Mouse (Mus musculus) cerebellum, postnatal 10 days (tissue): ENCODE results near the gene Olfr600.
"Not testable (repeated sequence)": the region's sequence is repeated elsewhere in the genome, so short reads cannot be mapped to it uniquely, and the experiment has no call there.

Source experiments
- DNase-seq, 2 experiments: peaks; one replicate each; pipeline ENCODE4 v3.0.0; 2021; ENCODE audit warnings: mixed read lengths in 2 of 2

Gene Olfr600

GRCm38 (mm10) chr7:103349569-103349968 lies at the start of gene Olfr600:
TSS of gene Olfr600 (minus strand) at chr7:103349669.
- no peak for DNase-seq

DNA sequence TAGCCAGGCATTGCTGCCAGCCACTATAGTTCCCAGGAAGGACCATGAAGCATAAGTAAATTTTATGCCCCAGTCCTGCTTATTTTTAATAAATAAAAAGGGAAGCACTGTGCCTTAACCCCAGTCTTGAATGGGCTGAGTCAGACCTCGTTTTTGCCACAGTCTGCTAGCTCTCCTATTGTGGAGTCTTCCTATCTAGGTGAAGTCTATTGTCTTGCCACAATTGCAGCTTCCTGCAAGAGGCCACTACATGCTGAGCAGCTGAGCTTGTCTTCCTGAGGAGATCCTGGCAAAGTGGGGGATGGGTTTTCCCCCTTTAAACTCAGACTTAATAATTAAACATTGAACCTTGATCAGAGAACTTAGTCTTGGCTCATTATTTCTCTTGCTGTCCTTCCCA lies 49.5 kb upstream of the Olfr600 start:
- DNase-seq: no peak

DNA sequence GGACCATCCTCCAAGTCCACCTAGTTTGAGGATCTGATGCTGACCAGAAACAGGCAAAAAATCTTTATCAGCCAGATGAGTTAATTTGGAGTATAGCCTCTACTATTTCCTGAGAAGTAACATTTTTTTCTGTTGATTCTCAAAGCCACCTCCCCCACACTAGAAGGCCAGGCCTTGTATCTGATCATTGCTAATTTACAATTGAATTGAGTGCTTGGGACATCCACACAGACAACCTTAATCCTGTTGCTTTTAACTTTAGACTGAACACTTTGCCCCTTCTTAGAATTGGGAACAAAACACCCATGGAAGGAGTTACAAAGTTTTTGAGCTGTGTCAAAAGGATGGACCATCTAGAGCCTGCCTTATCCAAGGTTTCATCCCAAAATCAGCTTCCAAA lies 48.3 kb upstream of the Olfr600 start:
- DNase-seq: no peak

DNA sequence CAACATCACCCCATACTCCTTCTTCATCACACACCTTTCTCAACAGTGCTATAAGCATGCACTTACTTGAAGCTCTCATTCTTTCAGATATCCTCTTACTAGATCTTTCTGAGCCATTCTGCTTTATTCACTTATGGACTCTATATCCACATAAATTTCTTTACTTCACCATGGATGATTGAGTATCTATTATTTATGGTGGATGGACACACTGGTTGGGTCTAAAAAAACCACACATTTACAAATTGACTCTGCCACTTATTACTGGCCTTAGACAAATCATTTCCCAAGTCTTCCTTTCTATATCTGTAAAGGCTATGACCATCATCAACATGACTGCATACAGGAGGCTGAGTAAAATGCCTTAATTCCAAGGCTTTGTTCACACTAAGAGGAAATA lies 36.6 kb upstream of the Olfr600 start, which contains the start of gene Olfr603:
Gene Olfr603, minus strand, starts transcription at position 101 of the 400 bp plus-strand sequence.
- DNase-seq: no peak

DNA sequence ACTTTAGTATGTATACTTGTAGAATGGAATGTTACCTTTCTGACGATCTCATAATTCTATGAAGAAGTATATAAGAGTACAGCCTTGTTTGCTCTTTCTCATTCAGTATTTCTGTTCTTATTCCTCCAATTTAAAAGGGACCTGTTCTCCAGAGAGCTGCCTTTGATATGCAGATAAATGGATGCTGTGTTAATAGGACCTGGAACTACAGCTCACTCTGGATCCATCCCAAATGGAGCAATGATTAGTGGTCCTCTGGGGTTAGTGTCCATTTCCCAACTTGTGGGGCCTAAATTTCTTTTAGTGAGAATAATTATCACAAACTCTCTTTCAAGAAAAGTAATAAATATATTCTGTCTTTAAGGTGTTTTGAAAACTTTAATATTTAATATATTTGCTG lies 13.1 kb upstream of the Olfr600 start, which contains the start of gene Olfr601:
Gene Olfr601, minus strand, starts transcription at position 101 of the 400 bp plus-strand sequence.
- no peak for DNase-seq

DNA sequence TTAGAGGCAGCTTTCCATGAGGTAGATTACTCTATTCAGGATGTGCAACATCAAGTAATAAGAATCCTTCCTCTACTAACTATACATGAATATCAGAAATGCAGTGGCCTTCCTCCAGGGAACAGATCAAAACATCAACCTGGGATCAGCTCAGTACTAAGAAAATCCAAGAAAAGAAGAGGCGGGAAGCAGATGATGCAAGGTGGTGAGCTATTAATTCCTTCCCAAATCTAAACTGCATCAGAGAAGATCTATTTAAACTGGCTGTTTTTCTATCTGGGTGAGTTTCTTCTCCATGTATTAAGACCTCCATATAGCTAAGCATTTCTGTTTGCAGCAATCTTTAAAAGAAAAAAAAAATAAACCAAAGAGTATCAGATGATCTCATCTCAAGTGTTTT lies 13.9 kb downstream of the Olfr600 start, which contains the start of gene Olfr599:
Gene Olfr599, plus strand, starts transcription at position 301 of the 400 bp plus-strand sequence.
- no peak for DNase-seq

GRCm38 (mm10) chr7:103323268-103323667 lies 26.2 kb downstream of the Olfr600 start, which contains the start of gene Olfr598:
TSS of gene Olfr598 (plus strand) at chr7:103323568.
- DNase-seq: no peak

DNA sequence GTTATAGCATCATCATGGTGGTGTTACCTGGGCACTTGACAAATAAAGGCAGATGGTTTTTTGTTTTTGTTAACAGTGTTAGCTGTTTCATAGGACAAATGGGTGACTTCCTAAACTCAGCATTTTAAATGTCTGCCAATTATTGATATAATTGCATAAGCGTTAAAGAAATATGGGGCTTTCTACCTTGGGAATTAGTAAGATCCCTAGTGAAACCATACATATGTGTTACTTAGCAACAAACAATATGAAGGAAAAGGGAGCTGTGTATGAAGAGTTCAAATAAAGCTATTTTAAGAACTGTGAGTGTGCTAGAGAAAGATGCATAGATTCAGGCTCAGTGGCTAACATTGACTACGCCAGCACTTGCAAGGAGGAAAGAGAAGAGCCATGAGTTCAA lies 33.5 kb downstream of the Olfr600 start, which contains the start of gene Olfr597:
Gene Olfr597, plus strand, starts transcription at position 301 of the 400 bp plus-strand sequence.
- DNase-seq: not testable (repeated sequence)

- not testable (repeated sequence) for DNase-seq
Observed at GRCm38 (mm10) chr7:103305348-103305747, 44.1 kb downstream of the Olfr600 start, which contains the start of gene Olfr596. TSS of gene Olfr596 (plus strand) at chr7:103305648.
